Mouse (Mus musculus) stomach, embryonic 16.5 days (tissue): ENCODE data around the gene 6030408B16Rik. TPM values are rescaled to one million over a fixed set of nuclear protein-coding genes. Genes with fewer than 3 reads are reported as not detected.

ENCODE experiments used
- ATAC-seq: fragments of 200-750 bp; cut with Nextera tagmentation; 2 replicates; pipeline ENCODE4 v1.8.0; 2017; ENCODE audit warnings: moderate number of reproducible peaks, moderate TSS enrichment; ENCODE audit not compliant: insufficient read depth, low FRiP score
- H3K27ac ChIP-seq: fragments of 300-500 bp; sonication (generic); 2 replicates; pipeline ENCODE4 v1.5.1; 2014; ENCODE audit warnings: low read length
- H3K27me3 ChIP-seq: fragments of 300-500 bp; sonication (generic); 2 replicates; pipeline ENCODE4 v1.6.1; 2014; ENCODE audit warnings: low read length, control low read depth, mixed read lengths; ENCODE audit not compliant: control insufficient read depth, insufficient read depth
- H3K36me3 ChIP-seq: fragments of 300-500 bp; sonication (generic); 2 replicates; pipeline ENCODE4 v1.6.1; 2014; ENCODE audit warnings: low read length; ENCODE audit not compliant: control insufficient read depth, insufficient read depth
- H3K4me1 ChIP-seq: fragments of 300-500 bp; sonication (generic); 2 replicates; pipeline ENCODE4 v1.6.1; 2014; ENCODE audit warnings: low read length, control low read depth, mixed read lengths; ENCODE audit not compliant: control insufficient read depth, insufficient read depth
- H3K4me2 ChIP-seq: fragments of 300-500 bp; sonication (generic); 2 replicates; pipeline ENCODE4 v1.6.1; 2014; ENCODE audit warnings: low read depth, low read length, mixed read lengths
- H3K4me3 ChIP-seq: fragments of 300-500 bp; sonication (generic); replicated peaks from 2 replicates; pipeline ENCODE4 v1.5.1; 2014; ENCODE audit warnings: mild to moderate bottlenecking, low read length
- H3K9ac ChIP-seq: fragments of 300-500 bp; sonication (generic); 2 replicates; pipeline ENCODE4 v1.6.1; 2014; ENCODE audit warnings: low read length
- H3K9me3 ChIP-seq: fragments of 300-500 bp; sonication (generic); replicated peaks from 2 replicates; pipeline ENCODE4 v1.6.1; 2016; ENCODE audit warnings: low read length, control low read depth; ENCODE audit not compliant: control insufficient read depth
- WGBS: fragments of 180-500 bp; shearing (Covaris S2); extraction: QIAGEN DNeasy Blood & Tissue Kit; methylation state at CpG from one replicate; pipeline ENCODE4 v1.1.7; 2014; 5-methylcytosine and 5-hydroxymethylcytosine counted together
- polyA plus RNA-seq: library from polyadenylated mRNA; unstranded; fragments of >200 nt; fragmentation: Nextera tagmentation; extraction: Ambion mirVana; gene quantifications from 2 replicates; pipeline ENCODE4 v1.2.1, GENCODE M21; 2015

6030408B16Rik gene
- polyA plus RNA-seq, 1 experiment from 2014 or later, result 9.4 TPM

GRCm38 (mm10) chr15:101292012-101292411 is 1.0 kb upstream of the 6030408B16Rik start:
- H3K9me3 ChIP-seq, result no peaks in the 10 kb centered on the region
- 75% methylated on average over 3 of the region's 3 CpGs for WGBS
- no peak overlapping the region for H3K4me2 ChIP-seq
- ATAC-seq, result no peak
- no peak overlapping the region for H3K27ac ChIP-seq
- H3K4me3 ChIP-seq, result no peak overlapping the region
- H3K9ac ChIP-seq, result no peak overlapping the region
- H3K27me3 ChIP-seq, result no peaks in the 10 kb centered on the region
- peaks cover 7% of the 10 kb centered on the region; the same call in 1 of the 2 replicates for H3K36me3 ChIP-seq
- peaks cover 27% of the 10 kb centered on the region for H3K4me1 ChIP-seq

- H3K27me3 ChIP-seq, result no peaks in the 10 kb centered on the region
- H3K4me2 ChIP-seq, result peak overlapping the region; percentile 45
- H3K4me1 ChIP-seq, result peaks cover 27% of the 10 kb centered on the region
- peak overlapping the region; percentile 73 for H3K27ac ChIP-seq
- H3K4me3 ChIP-seq, result peak overlapping the region; percentile 31
- peak overlapping the region; percentile 56 for H3K9ac ChIP-seq
- peak; percentile 71; the same call in 1 of the 2 replicates for ATAC-seq
- 0 out of 2 replicates have a peak, but pooled peaks cover under 1% of the 10 kb centered on the region for H3K36me3 ChIP-seq
- H3K9me3 ChIP-seq, result no peaks in the 10 kb centered on the region
- 34% methylated on average over 16 of the region's 16 CpGs for WGBS
Measured at GRCm38 (mm10) chr15:101294028-101294894, 1.2 kb downstream of the 6030408B16Rik start.

- Histone ChIP-seq H3K9ac (no peak overlapping the region), H3K36me3 (no peaks in the 10 kb centered on the region), H3K27ac (peak overlapping the region; percentile 73), H3K9me3 (no peaks in the 10 kb centered on the region), H3K4me2 (peak overlapping the region; percentile 45), H3K4me3 (0 out of 2 replicates have a peak overlapping the region, but pooled peaks have one; percentile 31), H3K4me1 (peaks cover 27% of the 10 kb centered on the region), H3K27me3 (no peaks in the 10 kb centered on the region)
- peak; percentile 18; the same call in 1 of the 2 replicates for ATAC-seq
- WGBS, result 54% methylated on average over 7 of the region's 7 CpGs
Measured at GRCm38 (mm10) chr15:101295106-101295505, 2.1 kb downstream of the 6030408B16Rik start.

GRCm38 (mm10) chr15:101295616-101296015 is 2.6 kb downstream of the 6030408B16Rik start:
- H3K36me3 ChIP-seq, result no peaks in the 10 kb centered on the region
- no peaks in the 10 kb centered on the region for H3K9me3 ChIP-seq
- peak overlapping the region; percentile 73 for H3K27ac ChIP-seq
- H3K27me3 ChIP-seq, result no peaks in the 10 kb centered on the region
- H3K4me1 ChIP-seq, result peaks cover 27% of the 10 kb centered on the region
- H3K4me3 ChIP-seq, result no peak overlapping the region
- H3K9ac ChIP-seq, result no peak overlapping the region
- WGBS, result 85% methylated on average over 10 of the region's 10 CpGs
- ATAC-seq, result no peak
- peak overlapping the region; percentile 45; the same call in 1 of the 2 replicates for H3K4me2 ChIP-seq

DNA sequence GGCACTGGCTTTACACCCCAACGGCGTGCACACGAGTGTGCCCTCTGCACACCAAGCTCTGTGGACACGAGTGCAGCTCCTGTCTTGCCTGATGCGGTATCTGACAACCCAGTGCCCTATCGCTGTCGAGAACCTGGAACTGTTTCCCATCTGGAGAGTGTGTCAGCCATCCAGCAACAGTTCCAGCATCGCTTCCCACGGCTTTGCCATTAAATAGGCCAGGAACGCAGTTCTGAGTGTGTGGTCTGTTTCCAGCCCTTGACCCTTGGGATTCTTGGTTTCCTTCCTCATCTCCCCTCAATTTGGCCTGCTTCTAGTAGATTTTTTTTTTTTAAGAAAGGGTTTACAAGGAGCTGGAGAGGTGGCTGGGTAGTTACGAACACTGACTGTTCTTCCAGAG is 3.1 kb downstream of the 6030408B16Rik start:
- peak overlapping the region; percentile 73; the same call in 1 of the 2 replicates for H3K27ac ChIP-seq
- 72% methylated on average over 11 of the region's 11 CpGs for WGBS

DNA sequence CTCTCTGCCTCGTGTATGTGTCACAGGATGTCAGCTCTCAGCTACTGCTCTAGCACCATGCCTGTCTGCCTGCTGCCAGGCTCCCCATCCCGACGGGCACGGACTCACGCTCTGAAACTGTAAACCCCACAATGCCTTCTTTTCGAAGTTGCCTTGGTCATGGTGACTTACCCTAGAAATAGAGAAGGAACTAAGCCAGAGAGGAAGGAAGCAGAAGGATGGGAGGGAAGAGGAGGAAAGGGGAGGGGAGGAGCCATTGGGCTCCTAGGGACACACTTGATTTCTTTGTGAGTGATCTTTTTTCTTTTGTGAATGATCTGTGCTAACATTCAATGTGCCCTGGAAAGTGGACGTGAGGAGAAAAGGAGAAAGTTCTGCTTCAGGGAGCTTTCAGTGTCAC is 5.0 kb downstream of the 6030408B16Rik start:
- Histone ChIP-seq H3K9ac (no peak overlapping the region), H3K4me3 (no peak overlapping the region), H3K4me2 (no peak overlapping the region), H3K36me3 (no peaks in the 10 kb centered on the region), H3K27me3 (no peaks in the 10 kb centered on the region), H3K4me1 (peaks cover 26% of the 10 kb centered on the region), H3K9me3 (no peaks in the 10 kb centered on the region), H3K27ac (no peak overlapping the region)
- 45% methylated on average over 7 of the region's 7 CpGs for WGBS
- no peak for ATAC-seq

More for the DNA sequence above, 3.1 kb downstream of the 6030408B16Rik start:
- no peak for ATAC-seq
- Histone ChIP-seq H3K27me3 (no peaks in the 10 kb centered on the region), H3K9me3 (no peaks in the 10 kb centered on the region), H3K4me2 (no peak overlapping the region), H3K9ac (no peak overlapping the region), H3K36me3 (no peaks in the 10 kb centered on the region), H3K4me3 (no peak overlapping the region), H3K4me1 (peaks cover 27% of the 10 kb centered on the region)

DNA sequence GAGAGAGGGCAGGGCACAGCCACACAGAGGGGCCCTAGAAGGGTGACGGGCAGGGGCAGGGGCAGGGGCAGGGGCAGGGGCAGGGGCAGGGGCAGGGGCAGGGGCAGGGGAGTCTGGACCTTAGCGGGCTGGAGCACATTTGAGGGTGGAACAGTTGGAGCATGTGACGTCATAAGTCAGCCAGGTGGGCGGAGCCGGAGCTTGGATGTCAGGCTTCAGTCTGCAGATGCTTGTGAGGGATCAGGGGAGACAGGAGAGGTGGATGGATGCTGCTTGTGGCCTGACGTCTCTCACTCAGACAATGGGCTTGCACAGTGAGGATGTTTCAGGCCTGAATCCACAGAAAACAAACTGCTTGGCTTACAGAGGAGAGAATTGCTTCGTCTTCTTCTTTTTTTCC is 5.5 kb downstream of the 6030408B16Rik start:
- Histone ChIP-seq H3K9ac (no peak overlapping the region), H3K9me3 (no peaks in the 10 kb centered on the region), H3K4me3 (no peak overlapping the region), H3K4me2 (no peak overlapping the region), H3K36me3 (no peaks in the 10 kb centered on the region), H3K27ac (no peak overlapping the region), H3K27me3 (no peaks in the 10 kb centered on the region), H3K4me1 (peaks cover 21% of the 10 kb centered on the region)
- no peak for ATAC-seq
- WGBS, result 22% methylated on average over 7 of the region's 7 CpGs

- no peaks in the 10 kb centered on the region for H3K27me3 ChIP-seq
- no peaks in the 10 kb centered on the region for H3K36me3 ChIP-seq
- no peak overlapping the region for H3K4me2 ChIP-seq
- ATAC-seq, result no peak
- H3K9me3 ChIP-seq, result no peaks in the 10 kb centered on the region
- H3K9ac ChIP-seq, result no peak overlapping the region
- H3K27ac ChIP-seq, result no peak overlapping the region
- no peak overlapping the region for H3K4me3 ChIP-seq
- peaks cover 14% of the 10 kb centered on the region for H3K4me1 ChIP-seq
- 74% methylated on average over 14 of the region's 14 CpGs for WGBS
Measured at GRCm38 (mm10) chr15:101299480-101299960, 6.5 kb downstream of the 6030408B16Rik start.

DNA sequence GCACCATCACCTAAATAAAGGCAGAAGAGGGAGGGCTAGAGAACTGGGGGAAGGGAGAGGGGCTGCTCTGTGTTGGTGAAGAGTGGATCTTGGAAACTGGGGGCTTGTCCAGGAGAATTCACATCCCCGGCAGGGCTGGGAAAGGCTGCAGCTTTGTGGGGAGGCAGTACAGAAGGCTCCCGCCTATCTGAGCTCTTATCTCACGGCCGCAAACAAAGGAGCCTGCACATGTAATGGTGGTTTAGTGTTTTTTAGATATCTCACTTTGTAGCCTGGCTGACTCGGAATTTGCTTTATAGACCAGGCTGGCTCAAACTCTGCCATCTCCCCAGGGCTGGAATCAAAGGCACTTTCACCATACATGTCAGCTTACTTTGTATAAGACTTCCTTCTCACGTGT is 7.1 kb downstream of the 6030408B16Rik start:
- H3K9me3 ChIP-seq, result no peaks in the 10 kb centered on the region
- peaks cover 8% of the 10 kb centered on the region; the same call in 1 of the 2 replicates for H3K4me1 ChIP-seq
- H3K36me3 ChIP-seq, result no peaks in the 10 kb centered on the region
- no peak overlapping the region for H3K4me3 ChIP-seq
- H3K9ac ChIP-seq, result no peak overlapping the region
- no peak overlapping the region for H3K4me2 ChIP-seq
- WGBS, result 56% methylated on average over 6 of the region's 6 CpGs
- no peak for ATAC-seq
- no peaks in the 10 kb centered on the region for H3K27me3 ChIP-seq
- no peak overlapping the region for H3K27ac ChIP-seq
